Mouse (Mus musculus) megakaryocyte progenitor cell, adult 5-6 weeks (primary cell): ENCODE data around the gene Agpat4. TPM values are rescaled to one million over a fixed set of nuclear protein-coding genes. Genes with fewer than 3 reads are reported as not detected.

ENCODE experiments used
- ATAC-seq: replicated peaks from 2 replicates; pipeline ENCODE4 v1.8.0; 2016; ENCODE audit warnings: mild to moderate bottlenecking, moderate TSS enrichment, inconsistent platforms; ENCODE audit not compliant: poor library complexity
- total RNA-seq, 2 experiments: library from RNA; stranded (forward) in 1 of 2; stranded (reverse) in 1 of 2; fragments of 157-497, 149-512 nt in 1 of 2; fragments of 200-1000 nt in 1 of 2; gene quantifications; 2 replicates each; pipeline versions ENCODE4 v1.2.3 to v1.2.4; 2015 to 2017

The Agpat4 gene
- total RNA-seq, 2 experiments from 2014 or later, result 0.54 to 0.81 TPM

DNA sequence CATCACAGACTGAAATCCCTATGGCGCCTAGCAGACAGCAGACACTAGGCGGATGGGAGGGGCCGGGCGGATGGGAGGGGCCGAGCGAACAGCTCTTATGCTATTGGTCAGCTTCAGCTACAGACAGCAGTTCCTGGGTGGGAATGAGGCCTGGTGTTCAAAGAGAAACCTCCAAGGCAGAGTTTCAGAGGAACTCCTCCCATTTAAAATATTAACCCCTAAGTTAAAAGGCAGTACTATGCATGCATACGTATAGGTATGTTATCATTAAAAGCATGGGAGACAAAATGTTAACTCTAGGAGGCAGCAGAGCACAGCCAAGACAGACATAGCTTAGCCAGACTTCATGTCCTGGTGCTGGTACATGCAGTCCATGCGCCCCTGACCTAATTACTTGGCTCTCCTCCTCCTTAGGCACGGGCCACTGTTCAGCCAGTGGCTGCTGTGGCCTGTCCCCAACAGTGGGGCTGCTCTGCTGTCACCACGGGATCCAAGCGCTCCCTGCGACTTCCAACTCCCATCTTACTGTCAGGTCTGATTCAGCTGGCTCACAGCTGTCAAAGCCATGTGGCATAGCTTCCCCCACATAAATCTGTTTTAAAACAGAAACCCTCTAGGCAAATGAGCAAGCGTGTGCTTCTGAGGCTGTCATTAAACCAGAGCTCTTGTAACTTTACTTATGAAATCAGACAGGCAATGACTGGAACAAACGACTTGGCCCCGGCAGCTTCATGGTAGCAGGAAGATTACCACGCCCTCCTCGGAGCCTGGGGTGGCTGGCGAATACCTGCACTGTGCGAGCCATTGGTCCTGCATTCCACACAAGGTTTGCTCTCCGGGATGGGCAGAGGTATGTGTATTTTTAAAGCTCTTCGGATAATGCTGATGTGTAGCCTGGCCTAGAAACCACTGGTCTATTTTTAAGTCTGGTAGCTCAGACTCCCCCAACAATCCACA lies 147.7 kb downstream of the Agpat4 start:
- ATAC-seq, result peak; percentile 62

DNA sequence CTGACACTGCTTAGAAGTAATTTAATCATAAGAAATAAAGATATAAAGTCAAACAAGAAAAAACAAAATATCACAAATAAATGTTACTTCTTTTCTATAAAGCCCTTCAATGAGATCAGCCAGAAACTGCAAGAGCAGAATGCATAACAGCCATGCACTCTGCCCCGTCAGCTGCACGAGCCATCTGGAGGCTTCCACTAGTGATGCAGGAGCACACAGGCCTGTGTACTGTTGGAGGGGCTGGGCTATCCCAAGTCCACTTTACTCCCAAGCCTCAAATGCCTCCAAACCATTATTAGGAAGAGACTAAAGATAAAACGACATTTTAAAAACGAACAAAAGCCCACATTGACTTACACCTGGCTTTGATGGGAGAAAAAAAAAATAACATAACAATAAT lies 149.6 kb downstream of the Agpat4 start:
- ATAC-seq, result no peak

DNA sequence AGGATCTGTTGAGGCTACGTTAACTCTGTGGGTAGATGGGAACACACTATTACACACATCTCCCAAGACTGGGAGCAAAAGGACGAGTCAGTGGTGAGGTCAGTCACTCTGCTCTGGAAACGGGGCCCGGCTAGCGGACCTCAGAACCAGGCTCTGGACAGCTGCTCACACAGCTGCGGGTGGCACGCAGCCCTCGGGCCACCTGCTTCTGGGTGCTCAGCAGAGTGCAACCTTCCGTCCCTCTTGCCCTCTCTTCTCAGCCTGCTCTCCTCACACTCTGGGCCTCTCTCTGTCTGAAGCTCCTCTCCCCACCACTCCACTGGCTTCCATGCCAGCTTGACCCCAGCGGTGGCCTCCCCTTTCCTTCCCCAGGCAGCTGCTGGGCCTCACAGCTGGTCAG lies 150.0 kb downstream of the Agpat4 start:
- no peak for ATAC-seq

Other genes with a start within 250 kb of the Agpat4 start
- 11.3 and 17.1 TPM in 2 replicates for gene Map3k4, start 200.1 kb downstream of the Agpat4 start, total RNA-seq (2015)
- 20.1 and 25.1 TPM in 2 replicates for gene Map3k4, start 200.1 kb downstream of the Agpat4 start, total RNA-seq (2017)